Mouse (Mus musculus) myocyte (in vitro differentiated cells): Measurements from ENCODE around the gene Creld2.

Source experiments
- CEBPB ChIP-seq: IDR thresholded peaks from 2 replicates; pipeline ENCODE4 v1.6.1; 2011; ENCODE audit warnings: mild to moderate bottlenecking, moderate library complexity; ENCODE audit not compliant: poor library complexity, insufficient read depth, severe bottlenecking
- E2F4 ChIP-seq: IDR thresholded peaks from one replicate; pipeline ENCODE4 v1.6.1; 2011; ENCODE audit warnings: mild to moderate bottlenecking, control low read depth, moderate library complexity; ENCODE audit not compliant: insufficient read depth
- MAX ChIP-seq: IDR thresholded peaks from one replicate; pipeline ENCODE4 v1.6.1; 2011; ENCODE audit warnings: low read depth, mild to moderate bottlenecking, control low read depth
- MYOD1 ChIP-seq, 3 experiments: IDR thresholded peaks; one replicate each; pipeline ENCODE4 v1.6.1; 2011; ENCODE audit warnings: control low read depth in 2 of 3, low read depth in 2 of 3, mild to moderate bottlenecking in 2 of 3, moderate library complexity in 1 of 3; ENCODE audit not compliant: insufficient read length in 2 of 3, control insufficient read depth in 1 of 3
- MYOG ChIP-seq, 3 experiments: IDR thresholded peaks; one replicate each; pipeline ENCODE4 v1.6.1; 2011; ENCODE audit warnings: control low read depth in 2 of 3, low read depth in 2 of 3, mild to moderate bottlenecking in 2 of 3; ENCODE audit not compliant: insufficient read length in 2 of 3, control insufficient read depth in 1 of 3, insufficient read depth in 1 of 3
- POLR2A ChIP-seq: IDR thresholded peaks from one replicate; pipeline ENCODE4 v1.6.1; 2011; ENCODE audit warnings: low read depth, mild to moderate bottlenecking, control low read depth, moderate library complexity; ENCODE audit not compliant: insufficient read length
- POLR2AphosphoS2 ChIP-seq: IDR thresholded peaks from one replicate; pipeline ENCODE4 v1.6.1; 2011; ENCODE audit warnings: low read depth, control low read depth; ENCODE audit not compliant: insufficient read length
- REST ChIP-seq: IDR thresholded peaks from one replicate; pipeline ENCODE4 v1.6.1; 2011; ENCODE audit warnings: mild to moderate bottlenecking, control low read depth, moderate library complexity; ENCODE audit not compliant: insufficient read depth, insufficient read length
- TCF12 ChIP-seq: IDR thresholded peaks from one replicate; pipeline ENCODE4 v1.6.1; 2011; ENCODE audit warnings: mild to moderate bottlenecking, control low read depth; ENCODE audit not compliant: poor library complexity, insufficient read depth, severe bottlenecking
- TCF3 ChIP-seq: IDR thresholded peaks from one replicate; pipeline ENCODE4 v1.6.1; 2011; ENCODE audit warnings: low read depth, control low read depth; ENCODE audit not compliant: insufficient read length
- USF1 ChIP-seq: IDR thresholded peaks from one replicate; pipeline ENCODE4 v1.6.1; 2011; ENCODE audit warnings: low read depth, mild to moderate bottlenecking, control low read depth, moderate library complexity

- TF ChIP-seq MYOG (IDR thresholded peaks at IDR 0.05; ENCODE audit: control insufficient read depth in 1 of 3, insufficient read depth in 1 of 3, insufficient read length in 2 of 3, low read depth in 2 of 3): peak; percentile 94 to 98 (median 96)
- TF ChIP-seq POLR2A: no peak
- peak; percentile 81 to 97 (median 97) for TF ChIP-seq MYOD1 (IDR thresholded peaks at IDR 0.05; ENCODE audit: control insufficient read depth in 1 of 3, insufficient read length in 2 of 3, low read depth in 2 of 3)
- TF ChIP-seq E2F4: no peak
- TF ChIP-seq POLR2AphosphoS2: no peak
- TF ChIP-seq USF1: no peak
- TF ChIP-seq MAX: no peak
- peak; percentile 45 for TF ChIP-seq TCF3
- TF ChIP-seq CEBPB: no peak
- TF ChIP-seq TCF12: peak; percentile 55
- TF ChIP-seq REST: no peak
Measured at GRCm38 (mm10) chr15:88843486-88844097, 24.1 kb downstream of the Creld2 start.
